Mouse (Mus musculus) embryonic facial prominence, embryonic 14.5 days (tissue): ENCODE measurements around the gene Trp73. TPM values are rescaled to one million over a fixed set of nuclear protein-coding genes. Genes with fewer than 3 reads are reported as not detected.

Source experiments
- ATAC-seq: fragments of 200-750 bp; cut with Nextera tagmentation; 2 replicates; pipeline ENCODE4 v1.8.0; 2017; ENCODE audit warnings: low read depth, moderate number of reproducible peaks, moderate TSS enrichment
- DNase-seq: peaks from one replicate; pipeline ENCODE4 v3.0.0-alpha.2; 2015; ENCODE audit warnings: low spot score
- H3K27ac ChIP-seq: fragments of 300-500 bp; sonication (generic); replicated peaks from 2 replicates; pipeline ENCODE4 v1.5.1; 2014; ENCODE audit warnings: low read depth, mild to moderate bottlenecking, low read length, moderate library complexity
- H3K27me3 ChIP-seq: fragments of 300-500 bp; sonication (generic); replicated peaks from 2 replicates; pipeline ENCODE4 v1.6.1; 2014; ENCODE audit warnings: low read length; ENCODE audit not compliant: control insufficient read depth, insufficient read depth
- H3K36me3 ChIP-seq: fragments of 300-500 bp; sonication (generic); 2 replicates; pipeline ENCODE4 v1.6.1; 2014; ENCODE audit warnings: low read length, mixed read lengths; ENCODE audit not compliant: control insufficient read depth, insufficient read depth
- H3K4me1 ChIP-seq: fragments of 300-500 bp; sonication (generic); 2 replicates; pipeline ENCODE4 v1.6.1; 2014; ENCODE audit warnings: antibody characterized with exemption, low read length; ENCODE audit not compliant: control insufficient read depth, insufficient read depth
- H3K4me2 ChIP-seq: fragments of 300-500 bp; sonication (generic); 2 replicates; pipeline ENCODE4 v1.6.1; 2014; ENCODE audit warnings: low read depth, mild to moderate bottlenecking, low read length, moderate library complexity, mixed read lengths
- H3K4me3 ChIP-seq: fragments of 300-500 bp; sonication (generic); 2 replicates; pipeline ENCODE4 v1.5.1; 2014; ENCODE audit warnings: low read depth, mild to moderate bottlenecking, low read length
- H3K9ac ChIP-seq: fragments of 300-500 bp; sonication (generic); 2 replicates; pipeline ENCODE4 v1.6.1; 2014; ENCODE audit warnings: low read depth, mild to moderate bottlenecking, low read length, moderate library complexity, mixed read lengths
- H3K9me3 ChIP-seq: fragments of 300-500 bp; sonication (generic); 2 replicates; pipeline ENCODE4 v1.6.1; 2016; ENCODE audit warnings: low read length; ENCODE audit not compliant: control insufficient read depth
- WGBS: fragments of 180-500 bp; shearing (Covaris S2); extraction: QIAGEN DNeasy Blood & Tissue Kit; methylation state at CpG from one replicate; pipeline ENCODE4 v1.1.7; 2014; 5-methylcytosine and 5-hydroxymethylcytosine counted together
- polyA plus RNA-seq: library from polyadenylated mRNA; unstranded; fragments of >200 nt; fragmentation: Nextera tagmentation; extraction: Ambion mirVana; gene quantifications from 2 replicates; pipeline ENCODE4 v1.2.1, GENCODE M21; 2014

The Trp73 gene
- polyA plus RNA-seq, result 3.5 and 3.8 TPM in 2 replicates

- DNase-seq, result no peak
- no CpG with 5 or more reads among the region's 4 CpGs for WGBS
- no peak for ATAC-seq
- H3K27ac ChIP-seq, result no peak within 1 kb of the TSS
- no peaks in the 10 kb centered on the region for H3K9me3 ChIP-seq
- H3K4me2 ChIP-seq, result peak within 1 kb of the TSS; percentile 92
- H3K4me1 ChIP-seq, result peaks cover 11% of the 10 kb centered on the region
- H3K4me3 ChIP-seq, result peak within 1 kb of the TSS; percentile 72
- H3K36me3 ChIP-seq, result no peaks in the 10 kb centered on the region
- peak within 1 kb of the TSS; percentile 60 for H3K9ac ChIP-seq
- H3K27me3 ChIP-seq, result peaks cover 58% of the 10 kb centered on the region
Observed at GRCm38 (mm10) chr4:154140182-154140212, at the start of gene Trp73. Trp73 (minus strand) TSS chr4:154140208.

- H3K27me3 ChIP-seq, result no peaks in the 10 kb centered on the region
- no peak overlapping the region for H3K9ac ChIP-seq
- no peaks in the 10 kb centered on the region for H3K9me3 ChIP-seq
- no peaks in the 10 kb centered on the region for H3K36me3 ChIP-seq
- no peak for ATAC-seq
- no peaks in the 10 kb centered on the region for H3K4me1 ChIP-seq
- no peak for DNase-seq
- H3K4me2 ChIP-seq, result no peak overlapping the region
- no peak overlapping the region for H3K4me3 ChIP-seq
- 52% methylated on average over 7 of the region's 8 CpGs for WGBS
- H3K27ac ChIP-seq, result no peak overlapping the region
Observed at GRCm38 (mm10) chr4:154188948-154189347, 48.9 kb upstream of the Trp73 start.

- no peaks in the 10 kb centered on the region for H3K36me3 ChIP-seq
- no peak overlapping the region for H3K9ac ChIP-seq
- H3K4me1 ChIP-seq, result no peaks in the 10 kb centered on the region
- H3K4me3 ChIP-seq, result no peak overlapping the region
- no peaks in the 10 kb centered on the region for H3K27me3 ChIP-seq
- H3K4me2 ChIP-seq, result no peak overlapping the region
- H3K27ac ChIP-seq, result no peak overlapping the region
- DNase-seq, result no peak
- no peak for ATAC-seq
- WGBS, result 76% methylated on average over 11 of the region's 11 CpGs
- no peaks in the 10 kb centered on the region for H3K9me3 ChIP-seq
Observed at GRCm38 (mm10) chr4:154186002-154186537, 46.1 kb upstream of the Trp73 start.

GRCm38 (mm10) chr4:154185001-154185400, 45.0 kb upstream of the Trp73 start:
- Histone ChIP-seq H3K27ac (no peak overlapping the region), H3K4me1 (no peaks in the 10 kb centered on the region), H3K4me2 (no peak overlapping the region), H3K9me3 (no peaks in the 10 kb centered on the region), H3K9ac (no peak overlapping the region), H3K4me3 (no peak overlapping the region), H3K36me3 (no peaks in the 10 kb centered on the region), H3K27me3 (no peaks in the 10 kb centered on the region)
- 78% methylated on average over 5 of the region's 5 CpGs for WGBS
- ATAC-seq (no peak), DNase-seq (no peak)

GRCm38 (mm10) chr4:154183566-154183965, 43.6 kb upstream of the Trp73 start:
- ATAC-seq, result no peak
- Histone ChIP-seq H3K4me3 (no peak overlapping the region), H3K27me3 (no peaks in the 10 kb centered on the region), H3K9me3 (no peaks in the 10 kb centered on the region), H3K9ac (no peak overlapping the region), H3K27ac (no peak overlapping the region), H3K36me3 (peaks cover 4% of the 10 kb centered on the region; the same call in 1 of the 2 replicates), H3K4me1 (no peaks in the 10 kb centered on the region), H3K4me2 (no peak overlapping the region)
- 72% methylated on average over 5 of the region's 5 CpGs for WGBS
- no peak for DNase-seq

GRCm38 (mm10) chr4:154181001-154181400, 41.0 kb upstream of the Trp73 start:
- Histone ChIP-seq H3K27ac (no peak overlapping the region), H3K4me1 (no peaks in the 10 kb centered on the region), H3K27me3 (no peaks in the 10 kb centered on the region), H3K4me3 (no peak overlapping the region), H3K9ac (no peak overlapping the region), H3K9me3 (no peaks in the 10 kb centered on the region), H3K36me3 (peaks cover 7% of the 10 kb centered on the region; the same call in 1 of the 2 replicates), H3K4me2 (no peak overlapping the region)
- ATAC-seq (no peak), DNase-seq (no peak)
- WGBS, result 83% methylated on average over 7 of the region's 7 CpGs

- ATAC-seq, result no peak
Observed at GRCm38 (mm10) chr4:154177257-154177656, 37.2 kb upstream of the Trp73 start.

GRCm38 (mm10) chr4:154171931-154172604, 32.1 kb upstream of the Trp73 start:
- Histone ChIP-seq H3K27me3 (peaks cover 10% of the 10 kb centered on the region; the same call in 1 of the 2 replicates), H3K27ac (no peak overlapping the region), H3K4me1 (peaks cover 20% of the 10 kb centered on the region)

More at GRCm38 (mm10) chr4:154177257-154177656, 37.2 kb upstream of the Trp73 start:
- H3K9ac ChIP-seq, result no peak overlapping the region
- H3K27ac ChIP-seq, result no peak overlapping the region
- H3K4me3 ChIP-seq, result no peak overlapping the region
- H3K4me1 ChIP-seq, result peaks cover 6% of the 10 kb centered on the region
- no peaks in the 10 kb centered on the region; the same call in 1 of the 2 replicates for H3K27me3 ChIP-seq
- 50% methylated on average over 8 of the region's 8 CpGs for WGBS
- DNase-seq, result no peak
- no peak overlapping the region for H3K4me2 ChIP-seq
- H3K36me3 ChIP-seq, result peaks cover 7% of the 10 kb centered on the region; the same call in 1 of the 2 replicates
- no peaks in the 10 kb centered on the region for H3K9me3 ChIP-seq

More at GRCm38 (mm10) chr4:154171931-154172604, 32.1 kb upstream of the Trp73 start:
- Histone ChIP-seq H3K4me3 (peak overlapping the region; percentile 64), H3K9me3 (no peaks in the 10 kb centered on the region), H3K9ac (peak overlapping the region; percentile 65), H3K4me2 (peak overlapping the region; percentile 95), H3K36me3 (no peaks in the 10 kb centered on the region)
- WGBS, result 21% methylated on average over 13 of the region's 13 CpGs
- ATAC-seq (no peak), DNase-seq (no peak)
